Mouse (Mus musculus): ENCODE measurements at regions not wholly inside any gene's neighbourhood (a gene's known extent, or its start where the extent isn't known, plus 50 kb on each side); places are given as distances from the start of the nearest gene placed in this dataset.

- TF ChIP-seq EP300 (IDR thresholded peaks at IDR 0.05) (no peak), CTCF (IDR thresholded peaks at IDR 0.05) (no peak)
Observed at GRCm38 (mm10) chr16:92883821-92884272, 57.9 kb upstream of the Runx1 start.

Data from lung, postnatal 0 days (tissue).